Mouse (Mus musculus): ENCODE results near the gene Cwc25. TPM values are rescaled to one million over a fixed set of nuclear protein-coding genes. Genes with fewer than 3 reads are reported as not detected.

Cwc25 gene
- polyA plus RNA-seq, 2 experiments, result 3.5 to 5.7 TPM

DNA sequence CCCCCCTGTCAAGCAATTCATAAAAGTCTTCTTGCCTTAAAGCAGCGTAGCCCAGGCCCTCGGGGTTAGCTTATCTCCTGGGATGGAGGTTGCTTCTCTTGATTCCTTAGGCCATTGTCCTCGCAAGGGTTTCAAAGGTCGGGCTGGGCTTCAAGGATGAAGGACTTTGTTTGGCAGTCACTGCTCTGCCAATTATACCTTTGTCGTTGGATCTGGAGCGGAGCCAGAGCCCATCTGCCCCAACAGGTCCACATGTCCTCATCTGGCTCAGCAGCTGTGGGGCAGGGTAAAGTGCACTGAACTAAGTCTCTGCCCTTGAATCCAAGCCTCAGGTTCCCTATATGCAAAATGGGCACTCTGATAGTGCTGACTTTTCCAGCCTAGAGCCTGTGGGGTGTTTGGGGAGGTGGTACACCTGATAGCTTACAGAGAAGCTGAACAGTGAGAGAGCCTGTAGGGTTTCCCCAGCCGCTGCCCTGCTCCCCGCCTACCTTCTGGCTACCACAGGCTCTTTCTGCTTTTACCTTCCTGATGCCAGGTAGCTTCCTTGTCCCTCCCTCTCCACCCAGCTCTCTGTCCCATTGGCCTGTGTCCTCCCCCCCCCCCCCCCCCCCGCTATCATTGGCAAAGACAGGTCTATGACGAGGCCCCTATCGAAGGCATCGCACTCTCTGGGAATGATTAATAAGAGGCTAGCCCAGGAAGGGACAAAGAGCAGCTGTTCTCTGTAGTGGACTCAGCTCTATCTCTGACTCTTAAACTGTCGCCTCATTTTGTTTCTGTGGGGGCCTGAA is 45.4 kb upstream of the Cwc25 start:
- Histone ChIP-seq H3K4me2 (ENCODE audit: low read depth) (no peak overlapping the region; the same call in 1 of the 2 replicates), H3K27ac (no peak overlapping the region), H3K27me3 (ENCODE audit: control insufficient read depth, insufficient read depth, low read length) (no peaks in the 10 kb centered on the region), H3K4me1 (replicated peaks; ENCODE audit: control insufficient read depth in 2 of 2, insufficient read depth in 2 of 2, low read length in 1 of 2) (peaks cover 4 to 29% of the 10 kb centered on the region in 2 experiments), H3K4me3 (ENCODE audit: insufficient read depth in 1 of 2, low read depth in 2 of 2, low read length in 2 of 2) (no peak overlapping the region), H3K9ac (replicated peaks) (no peak overlapping the region), H3K36me3 (replicated peaks; ENCODE audit: control insufficient read depth, insufficient read depth, low read depth) (no peaks in the 10 kb centered on the region), H3K9me3 (ENCODE audit: control insufficient read depth, low read length) (no peaks in the 10 kb centered on the region)
- no peak for TF ChIP-seq CTCF (IDR thresholded peaks at IDR 0.05; ENCODE audit: low read depth)
- DNase-seq (ENCODE audit: low read depth in 3 of 3, low spot score in 3 of 3) (no peak), ATAC-seq (ENCODE audit: insufficient read depth) (peak; percentile 34)
- 66% methylated on average over 12 of the region's 13 CpGs for WGBS (ENCODE audit: insufficient replicate concordance)

DNA sequence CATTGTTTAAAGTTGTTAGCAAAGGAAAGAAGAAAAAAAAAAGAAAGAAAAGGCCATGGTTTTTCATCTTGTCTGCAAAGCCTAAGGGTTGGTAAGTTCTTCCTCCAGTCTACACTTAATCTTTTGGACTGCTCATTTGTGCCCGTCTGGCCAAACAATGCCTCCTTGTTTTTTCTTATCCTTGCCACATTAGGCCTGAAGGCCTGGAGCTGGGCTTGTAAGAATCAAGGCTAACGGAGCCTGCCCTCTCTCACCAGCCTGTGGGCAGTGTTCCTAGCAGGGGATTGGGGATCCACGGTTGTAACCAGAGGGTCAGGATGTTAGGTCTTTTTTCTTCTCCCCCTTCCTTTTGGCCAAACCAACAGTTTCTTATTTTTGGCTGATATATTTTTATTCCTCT is 44.6 kb upstream of the Cwc25 start:
- no peak overlapping the region for H3K4me2 ChIP-seq (ENCODE audit: low read depth)
- TF ChIP-seq CTCF (IDR thresholded peaks at IDR 0.05; ENCODE audit: low read depth) (no peak), EP300 (IDR thresholded peaks at IDR 0.05; ENCODE audit: low read depth) (no peak)
- no peak for DNase-seq (ENCODE audit: low read depth in 3 of 3, low spot score in 3 of 3)
- H3K4me1 ChIP-seq (replicated peaks; ENCODE audit: control insufficient read depth in 2 of 2, insufficient read depth in 2 of 2, low read length in 1 of 2), result peaks cover 4 to 29% of the 10 kb centered on the region in 2 experiments
- WGBS (ENCODE audit: insufficient replicate concordance), result 66% methylated on average over 3 of the region's 3 CpGs
- no peak overlapping the region for H3K27ac ChIP-seq
- no peaks in the 10 kb centered on the region for H3K36me3 ChIP-seq (replicated peaks; ENCODE audit: control insufficient read depth, insufficient read depth, low read depth)
- ATAC-seq (ENCODE audit: insufficient read depth), result no peak
- no peak overlapping the region for H3K9ac ChIP-seq (replicated peaks)
- no peaks in the 10 kb centered on the region for H3K27me3 ChIP-seq (ENCODE audit: control insufficient read depth, insufficient read depth, low read length)
- H3K4me3 ChIP-seq (ENCODE audit: insufficient read depth in 1 of 2, low read depth in 2 of 2, low read length in 2 of 2), result no peak overlapping the region
- H3K9me3 ChIP-seq (ENCODE audit: control insufficient read depth, low read length), result no peaks in the 10 kb centered on the region

DNA sequence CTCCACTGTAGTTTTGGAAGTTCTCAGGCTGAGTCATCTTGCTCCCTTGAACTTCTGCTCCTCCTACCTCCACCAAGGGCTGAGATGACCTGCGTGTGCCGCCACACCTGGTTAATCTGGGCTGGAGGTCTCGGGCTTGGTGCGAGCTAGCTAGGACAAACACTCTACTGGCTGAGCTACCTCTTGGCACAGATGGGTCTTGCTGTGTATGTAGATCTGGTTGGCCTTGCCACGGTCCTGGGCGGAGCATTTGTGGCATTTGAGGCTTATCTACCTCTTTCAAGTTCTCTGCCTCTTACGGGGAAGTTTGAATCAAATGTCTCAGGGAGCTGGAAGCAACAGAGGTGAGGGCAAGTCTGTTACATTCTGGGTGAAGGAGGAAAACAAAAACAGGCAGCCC is 44.0 kb upstream of the Cwc25 start:
- Histone ChIP-seq H3K9ac (replicated peaks) (no peak overlapping the region), H3K4me1 (replicated peaks; ENCODE audit: control insufficient read depth in 2 of 2, insufficient read depth in 2 of 2, low read length in 1 of 2) (peaks cover 4 to 32% of the 10 kb centered on the region in 2 experiments), H3K27me3 (ENCODE audit: control insufficient read depth, insufficient read depth, low read length) (no peaks in the 10 kb centered on the region), H3K9me3 (ENCODE audit: control insufficient read depth, low read length) (no peaks in the 10 kb centered on the region), H3K36me3 (replicated peaks; ENCODE audit: control insufficient read depth, insufficient read depth, low read depth) (no peaks in the 10 kb centered on the region), H3K4me3 (ENCODE audit: insufficient read depth in 1 of 2, low read depth in 2 of 2, low read length in 2 of 2) (no peak overlapping the region), H3K4me2 (ENCODE audit: low read depth) (no peak overlapping the region), H3K27ac (no peak overlapping the region)
- ATAC-seq (ENCODE audit: insufficient read depth) (no peak), DNase-seq (ENCODE audit: low read depth in 3 of 3, low spot score in 3 of 3) (no peak)
- WGBS (ENCODE audit: insufficient replicate concordance), result 36% methylated on average over 7 of the region's 7 CpGs
- no peak for TF ChIP-seq CTCF (IDR thresholded peaks at IDR 0.05; ENCODE audit: low read depth)
- no peak for TF ChIP-seq EP300 (IDR thresholded peaks at IDR 0.05; ENCODE audit: low read depth)

DNA sequence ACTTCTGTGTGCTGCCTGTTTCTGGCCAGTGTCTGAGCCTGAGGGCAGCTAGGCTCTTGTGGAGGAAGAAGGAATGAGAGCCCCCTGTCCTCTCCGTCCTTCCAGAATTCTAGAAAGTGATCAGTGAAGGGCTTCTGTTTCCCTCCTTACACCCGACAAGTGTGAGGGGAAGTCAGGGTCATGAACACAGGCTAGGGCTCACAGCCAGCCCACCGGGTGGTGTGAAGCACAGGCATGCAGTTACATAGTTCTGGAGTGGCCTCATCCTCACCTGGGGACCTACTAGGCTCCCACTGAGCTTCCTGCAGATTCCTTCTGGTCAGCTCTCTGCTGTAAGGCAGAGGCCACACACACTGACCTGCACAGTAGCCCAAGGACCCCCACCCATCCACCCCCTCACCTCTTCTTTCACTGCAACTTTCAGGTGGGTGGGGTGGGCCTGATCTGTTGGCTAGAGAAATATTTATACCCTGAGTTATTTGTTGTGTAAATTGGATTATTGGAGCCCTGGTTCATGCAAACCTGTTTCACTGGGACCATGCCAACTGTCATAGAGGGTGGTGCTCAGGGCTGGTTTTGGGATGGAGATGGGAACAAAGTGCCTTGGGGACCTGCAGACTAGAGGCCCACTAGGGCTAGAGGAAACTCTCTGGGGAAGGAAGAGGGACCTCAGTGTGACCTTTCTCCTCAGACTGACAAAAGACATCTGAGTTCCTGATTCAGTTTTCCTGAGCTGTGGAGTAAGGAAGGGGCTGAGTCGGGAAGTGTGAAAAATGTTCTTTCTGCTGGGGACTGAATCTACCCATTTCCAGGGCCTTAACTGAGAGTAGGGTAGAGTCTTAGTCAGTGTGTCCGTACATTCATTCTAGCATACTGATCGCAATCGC is 43.1 kb upstream of the Cwc25 start:
- Histone ChIP-seq H3K9me3 (ENCODE audit: control insufficient read depth, low read length) (no peaks in the 10 kb centered on the region), H3K27ac (no peak overlapping the region), H3K9ac (replicated peaks) (no peak overlapping the region), H3K27me3 (ENCODE audit: control insufficient read depth, insufficient read depth, low read length) (no peaks in the 10 kb centered on the region), H3K4me3 (ENCODE audit: insufficient read depth in 1 of 2, low read depth in 2 of 2, low read length in 2 of 2) (no peak overlapping the region), H3K36me3 (replicated peaks; ENCODE audit: control insufficient read depth, insufficient read depth, low read depth) (no peaks in the 10 kb centered on the region), H3K4me1 (replicated peaks; ENCODE audit: control insufficient read depth in 2 of 2, insufficient read depth in 2 of 2, low read length in 1 of 2) (peaks cover 6 to 37% of the 10 kb centered on the region in 2 experiments), H3K4me2 (ENCODE audit: low read depth) (no peak overlapping the region)
- TF ChIP-seq CTCF (IDR thresholded peaks at IDR 0.05; ENCODE audit: low read depth), result no peak
- no peak for TF ChIP-seq EP300 (IDR thresholded peaks at IDR 0.05; ENCODE audit: low read depth)
- DNase-seq (ENCODE audit: low read depth in 3 of 3, low spot score in 3 of 3) (no peak), ATAC-seq (ENCODE audit: insufficient read depth) (no peak)
- WGBS (ENCODE audit: insufficient replicate concordance), result 57% methylated on average over 7 of the region's 7 CpGs

DNA sequence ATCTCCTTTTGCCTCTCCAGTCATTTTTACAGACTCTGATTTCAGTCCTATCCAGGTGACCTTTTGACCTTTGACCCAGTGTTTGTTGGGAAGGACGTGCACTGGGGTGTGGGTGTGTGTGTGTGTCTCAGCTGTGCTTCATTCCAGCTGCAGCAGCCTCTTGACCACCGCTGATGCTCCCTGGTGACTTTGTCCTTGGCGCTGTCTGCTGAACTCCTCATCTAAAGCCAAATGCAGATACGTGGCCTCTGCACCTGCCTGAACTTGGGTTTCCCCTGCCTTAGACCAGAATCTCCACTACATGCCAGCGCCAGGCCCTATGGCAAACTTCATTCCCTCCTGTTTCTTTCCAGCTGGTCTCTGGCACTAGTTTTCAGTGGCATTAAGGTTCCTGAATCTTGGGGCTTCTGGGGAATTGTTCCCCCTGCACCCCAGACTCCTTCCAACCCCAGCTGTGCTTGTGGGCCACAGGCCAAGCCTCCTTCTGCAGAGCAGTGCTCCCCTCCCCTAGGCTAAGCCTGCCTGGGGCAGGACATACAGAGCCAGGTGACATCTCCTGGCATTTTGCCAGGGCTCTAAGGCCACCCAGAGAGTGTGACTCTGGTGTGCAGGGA is 42.4 kb upstream of the Cwc25 start:
- no peak overlapping the region for H3K4me2 ChIP-seq (ENCODE audit: low read depth)
- 66% methylated on average over 5 of the region's 5 CpGs for WGBS (ENCODE audit: insufficient replicate concordance)
- TF ChIP-seq CTCF (IDR thresholded peaks at IDR 0.05; ENCODE audit: low read depth) (no peak), EP300 (IDR thresholded peaks at IDR 0.05; ENCODE audit: low read depth) (no peak)
- no peaks in the 10 kb centered on the region for H3K36me3 ChIP-seq (replicated peaks; ENCODE audit: control insufficient read depth, insufficient read depth, low read depth)
- no peaks in the 10 kb centered on the region for H3K9me3 ChIP-seq (ENCODE audit: control insufficient read depth, low read length)
- DNase-seq (ENCODE audit: low read depth in 3 of 3, low spot score in 3 of 3) (no peak), ATAC-seq (ENCODE audit: insufficient read depth) (no peak)
- H3K27ac ChIP-seq, result no peak overlapping the region
- no peak overlapping the region for H3K4me3 ChIP-seq (ENCODE audit: insufficient read depth in 1 of 2, low read depth in 2 of 2, low read length in 2 of 2)
- no peaks in the 10 kb centered on the region for H3K27me3 ChIP-seq (ENCODE audit: control insufficient read depth, insufficient read depth, low read length)
- no peak overlapping the region for H3K9ac ChIP-seq (replicated peaks)
- H3K4me1 ChIP-seq (replicated peaks; ENCODE audit: control insufficient read depth in 2 of 2, insufficient read depth in 2 of 2, low read length in 1 of 2), result peaks cover 6 to 39% of the 10 kb centered on the region in 2 experiments

Data from liver, embryonic 14.5 days (tissue).